Mouse (Mus musculus) brain, embryonic 14.5 days (tissue): ENCODE measurements at regions not wholly inside any gene's neighbourhood (a gene's known extent, or its start where the extent isn't known, plus 50 kb on each side); places are given as distances from the start of the nearest gene placed in this dataset.

Experiments
- CTCF ChIP-seq: fragments of 200-500 bp; IDR thresholded peaks from 2 replicates; pipeline ENCODE4 v1.5.1; 2012; ENCODE audit warnings: inconsistent platforms, mild to moderate bottlenecking, moderate library complexity, borderline replicate concordance; ENCODE audit not compliant: insufficient read depth, insufficient read length; ENCODE audit errors: extremely low read depth
- POLR2A ChIP-seq: fragments of 200-500 bp; IDR thresholded peaks from 2 replicates; pipeline ENCODE4 v1.6.1; 2012; ENCODE audit warnings: mild to moderate bottlenecking, inconsistent platforms, borderline replicate concordance; ENCODE audit not compliant: poor library complexity, insufficient read depth, insufficient read length, severe bottlenecking; ENCODE audit errors: extremely low read depth

GRCm38 (mm10) chr2:161266476-161266875, 157.6 kb upstream of the Chd6 start:
- TF ChIP-seq POLR2A (no peak), CTCF (no peak)
